Mouse (Mus musculus): Measurements from ENCODE around the gene Cgnl1.

Cgnl1 gene

GRCm38 (mm10) chr9:71726121-71726520 lies 45.3 kb downstream of the Cgnl1 start:
- in situ Hi-C loops (cut with MboI; ENCODE audit: low sequenced_read_pairs) = no loop called here

- in situ Hi-C loops (cut with MboI; ENCODE audit: low sequenced_read_pairs) = no loop called here
Measured at GRCm38 (mm10) chr9:71722366-71722765, 49.0 kb downstream of the Cgnl1 start.

DNA sequence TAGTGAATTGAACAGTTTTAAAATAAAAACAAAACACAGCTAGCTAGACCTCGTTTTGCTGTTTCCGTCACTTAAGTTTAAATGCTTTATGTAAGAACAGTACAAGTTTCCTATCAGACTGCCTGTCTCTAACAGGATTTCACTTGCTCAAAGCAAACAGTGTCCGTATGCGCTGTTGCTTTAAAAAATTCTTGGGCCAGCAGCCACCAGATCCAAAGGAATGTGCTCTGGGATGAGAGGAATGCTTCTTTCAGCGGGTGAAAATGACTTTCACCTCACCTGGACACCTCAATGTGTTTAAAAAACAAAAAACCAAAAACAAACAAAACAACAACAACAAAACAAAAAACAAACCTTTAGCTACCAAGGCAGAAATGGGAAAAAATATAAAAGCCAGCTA lies 54.4 kb downstream of the Cgnl1 start:
- in situ Hi-C loops (cut with MboI; ENCODE audit: low sequenced_read_pairs) = no loop called here

DNA sequence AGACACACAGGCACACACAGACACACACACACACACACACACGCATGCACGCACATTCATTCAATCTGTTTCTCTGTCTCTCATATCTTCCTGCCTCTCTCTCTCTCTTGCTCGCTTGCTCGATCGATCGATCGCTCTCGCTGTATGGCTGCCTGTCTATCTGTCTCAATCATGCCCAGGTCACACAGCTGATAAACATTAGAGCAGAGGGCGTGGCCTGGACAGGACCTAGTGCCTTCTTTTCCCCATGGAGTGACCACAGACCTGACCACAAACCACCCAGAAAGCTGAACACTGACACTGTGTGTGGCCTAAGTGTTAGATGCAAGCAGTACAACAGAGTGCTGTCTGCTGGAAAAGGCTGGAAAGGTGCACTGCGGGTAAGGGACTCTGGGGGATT lies 60.6 kb downstream of the Cgnl1 start:
- in situ Hi-C loops (cut with MboI; ENCODE audit: low sequenced_read_pairs) = no loop called here

GRCm38 (mm10) chr9:71709199-71709598 lies 62.2 kb downstream of the Cgnl1 start:
- in situ Hi-C loops (cut with MboI; ENCODE audit: low sequenced_read_pairs) = no loop called here

DNA sequence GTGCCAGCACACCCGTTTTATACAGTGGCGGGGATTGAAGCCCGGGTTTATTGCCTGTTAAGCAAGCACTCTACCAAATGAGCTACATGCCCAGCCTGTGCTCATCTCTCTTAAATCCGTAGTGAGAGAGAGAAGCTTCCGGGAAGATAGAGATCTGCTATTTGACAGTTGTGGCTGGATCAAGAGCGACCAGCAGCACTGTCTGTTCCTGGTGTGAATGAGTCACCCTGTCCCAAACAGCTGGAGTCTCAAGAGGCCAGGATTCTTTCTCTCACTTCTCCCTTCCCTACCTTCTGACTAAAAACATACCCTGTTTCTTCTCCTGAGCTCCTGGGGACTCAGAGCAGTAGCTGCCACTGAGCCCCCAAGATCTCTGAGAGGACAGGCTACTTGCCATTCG lies 63.4 kb downstream of the Cgnl1 start:
- in situ Hi-C loops (cut with MboI; ENCODE audit: low sequenced_read_pairs) = no loop called here

- in situ Hi-C loops (cut with MboI; ENCODE audit: low sequenced_read_pairs) = no loop called here
Measured at GRCm38 (mm10) chr9:71704332-71705014, 66.9 kb downstream of the Cgnl1 start.

GRCm38 (mm10) chr9:71699087-71699486 lies 72.3 kb downstream of the Cgnl1 start:
- in situ Hi-C loops (cut with MboI; ENCODE audit: low sequenced_read_pairs) = no loop called here

DNA sequence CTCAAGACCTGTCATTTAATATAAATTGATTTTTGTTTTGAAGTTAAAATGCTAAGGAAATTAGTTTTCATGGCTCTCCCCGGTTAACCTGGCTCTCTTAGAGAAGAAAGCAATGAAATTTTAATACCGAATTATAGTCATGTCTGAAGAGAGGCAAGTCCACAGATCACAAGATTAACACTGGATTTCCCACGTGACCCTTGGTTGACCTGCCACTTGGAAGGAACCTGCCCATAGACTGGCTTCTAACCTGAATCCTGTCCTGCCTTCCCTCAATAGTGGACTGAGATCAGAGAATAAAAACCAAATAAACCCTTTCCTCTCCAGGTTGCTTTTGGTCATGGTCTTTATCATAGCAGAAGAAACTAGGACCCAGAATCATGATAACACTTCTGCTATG lies 73.3 kb downstream of the Cgnl1 start:
- in situ Hi-C loops (cut with MboI; ENCODE audit: low sequenced_read_pairs) = no loop called here

DNA sequence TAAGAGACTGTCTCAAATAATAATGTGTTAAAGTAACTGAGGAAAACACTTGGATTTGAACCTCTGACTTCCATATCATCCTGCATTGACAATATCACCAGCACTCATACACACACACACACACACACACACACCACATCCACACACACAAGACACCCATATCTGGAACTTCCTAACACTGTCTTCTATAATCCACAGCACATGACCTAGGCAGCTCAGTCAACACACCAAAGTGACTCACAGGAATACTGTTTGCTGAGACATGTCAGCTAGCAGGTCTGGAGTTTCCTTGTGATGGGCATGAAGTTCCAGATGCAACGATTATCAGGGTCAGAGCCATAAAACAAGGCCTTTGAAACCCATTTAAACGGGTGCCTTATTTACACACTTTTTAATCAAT lies 74.2 kb downstream of the Cgnl1 start:
- in situ Hi-C loops (cut with MboI; ENCODE audit: low sequenced_read_pairs) = no loop called here

GRCm38 (mm10) chr9:71696762-71697161 lies 74.6 kb downstream of the Cgnl1 start:
- in situ Hi-C loops (cut with MboI; ENCODE audit: low sequenced_read_pairs) = no loop called here

DNA sequence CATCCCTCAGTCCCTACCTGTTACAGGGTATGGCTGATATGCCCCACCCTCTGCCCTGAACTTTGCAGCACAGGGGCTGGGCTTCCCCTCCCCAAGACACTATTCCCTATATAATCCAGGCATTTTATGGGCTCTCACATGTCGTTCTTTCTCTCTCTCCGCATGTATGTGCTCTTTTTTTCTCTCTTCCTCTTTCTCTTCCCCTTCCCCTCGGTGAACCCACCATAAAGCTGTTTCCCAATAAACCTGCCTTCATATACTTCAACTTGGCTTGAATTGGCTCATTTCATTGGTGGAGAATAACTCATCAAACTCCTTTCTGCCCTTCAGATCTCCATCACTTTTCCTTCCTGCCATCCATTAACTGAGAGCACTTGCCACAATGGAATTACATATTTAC lies 76.3 kb downstream of the Cgnl1 start:
- in situ Hi-C loops (cut with MboI; ENCODE audit: low sequenced_read_pairs) = no loop called here

DNA sequence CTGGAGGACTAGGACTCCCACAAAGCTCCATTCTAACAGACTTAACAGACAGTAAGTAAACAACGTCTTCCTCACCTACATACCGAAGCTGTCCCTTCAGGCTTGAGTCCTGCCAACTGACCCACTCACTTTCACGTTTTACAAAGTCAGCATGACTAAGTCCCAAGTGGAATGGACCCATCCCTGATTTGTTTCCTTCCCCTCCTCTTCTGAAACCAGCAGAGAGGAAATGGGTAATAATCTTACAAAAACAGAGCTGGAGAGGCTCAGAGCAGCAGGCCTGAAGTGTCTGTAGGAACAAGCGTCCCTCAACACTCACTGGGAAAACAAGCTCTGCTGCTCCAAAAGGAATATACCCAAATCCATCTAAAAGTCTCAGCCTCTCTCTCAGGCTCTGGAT lies 77.2 kb downstream of the Cgnl1 start:
- in situ Hi-C loops (cut with MboI; ENCODE audit: low sequenced_read_pairs) = no loop called here

DNA sequence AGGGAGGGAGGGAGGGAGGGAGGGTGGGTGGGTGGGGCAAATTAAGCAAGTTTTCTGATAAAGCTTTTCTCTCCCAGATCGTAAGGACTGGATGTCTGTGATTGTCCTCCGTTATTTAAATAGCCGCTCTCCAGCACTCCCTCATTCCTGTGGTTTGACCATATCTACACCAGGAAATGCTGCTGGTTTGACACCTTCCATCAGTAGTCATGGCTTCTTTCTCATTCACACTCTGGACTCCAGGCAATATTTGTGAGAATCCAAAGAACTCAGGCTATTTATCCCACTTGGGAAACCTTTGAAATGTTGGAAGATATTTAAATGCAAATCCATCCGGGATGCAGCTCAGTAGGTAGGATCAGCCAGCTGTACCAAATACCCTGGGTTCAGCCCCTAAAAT lies 77.6 kb downstream of the Cgnl1 start:
- in situ Hi-C loops (cut with MboI; ENCODE audit: low sequenced_read_pairs) = no loop called here

- in situ Hi-C loops (cut with MboI; ENCODE audit: low sequenced_read_pairs) = no loop called here
Measured at GRCm38 (mm10) chr9:71692165-71692564, 79.2 kb downstream of the Cgnl1 start.

- in situ Hi-C loops (cut with MboI; ENCODE audit: low sequenced_read_pairs) = no loop called here
Measured at GRCm38 (mm10) chr9:71689369-71690073, 81.9 kb downstream of the Cgnl1 start.

GRCm38 (mm10) chr9:71686463-71686862 lies 84.9 kb downstream of the Cgnl1 start:
- in situ Hi-C loops (cut with MboI; ENCODE audit: low sequenced_read_pairs) = no loop called here

DNA sequence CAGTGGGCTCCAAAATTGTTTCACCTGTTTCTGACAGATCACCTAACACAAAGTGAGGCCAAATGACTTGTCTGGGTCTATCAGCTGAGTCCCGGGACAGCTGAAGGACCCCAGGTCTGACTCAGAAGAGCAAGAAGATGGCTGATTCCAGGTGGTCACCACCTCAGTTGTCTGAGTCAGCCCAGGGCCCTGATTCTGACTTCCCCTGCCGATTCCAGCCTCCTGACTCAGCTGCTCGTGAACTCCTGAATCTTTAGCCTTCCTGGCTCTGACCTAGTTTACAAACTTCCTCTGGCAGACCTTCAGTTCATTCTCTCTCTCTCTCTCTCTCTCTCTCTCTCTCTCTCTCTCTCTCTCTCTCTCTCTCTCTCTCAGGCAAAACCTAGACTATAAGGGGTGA lies 86.6 kb downstream of the Cgnl1 start:
- in situ Hi-C loops (cut with MboI; ENCODE audit: low sequenced_read_pairs) = no loop called here

DNA sequence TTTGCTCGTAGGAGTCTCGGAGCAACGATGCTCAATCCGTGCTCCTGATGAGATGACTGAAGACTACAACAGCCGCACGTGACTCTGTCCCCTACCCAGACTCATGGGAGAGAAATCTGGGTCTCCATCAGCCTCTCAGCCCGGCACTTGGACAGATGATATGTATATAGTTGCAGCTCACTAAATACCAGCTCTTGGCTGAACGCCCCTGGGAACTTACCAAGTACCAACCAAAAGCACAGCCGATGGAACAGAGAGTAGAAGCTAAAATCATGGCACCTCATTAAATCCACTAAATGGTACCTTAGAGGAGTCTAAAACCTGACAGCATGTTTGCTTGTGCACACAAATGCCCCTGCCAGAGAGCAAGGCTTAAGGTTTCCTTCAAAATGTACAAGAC lies 91.0 kb downstream of the Cgnl1 start:
- in situ Hi-C loops (cut with MboI; ENCODE audit: low sequenced_read_pairs) = no loop called here

DNA sequence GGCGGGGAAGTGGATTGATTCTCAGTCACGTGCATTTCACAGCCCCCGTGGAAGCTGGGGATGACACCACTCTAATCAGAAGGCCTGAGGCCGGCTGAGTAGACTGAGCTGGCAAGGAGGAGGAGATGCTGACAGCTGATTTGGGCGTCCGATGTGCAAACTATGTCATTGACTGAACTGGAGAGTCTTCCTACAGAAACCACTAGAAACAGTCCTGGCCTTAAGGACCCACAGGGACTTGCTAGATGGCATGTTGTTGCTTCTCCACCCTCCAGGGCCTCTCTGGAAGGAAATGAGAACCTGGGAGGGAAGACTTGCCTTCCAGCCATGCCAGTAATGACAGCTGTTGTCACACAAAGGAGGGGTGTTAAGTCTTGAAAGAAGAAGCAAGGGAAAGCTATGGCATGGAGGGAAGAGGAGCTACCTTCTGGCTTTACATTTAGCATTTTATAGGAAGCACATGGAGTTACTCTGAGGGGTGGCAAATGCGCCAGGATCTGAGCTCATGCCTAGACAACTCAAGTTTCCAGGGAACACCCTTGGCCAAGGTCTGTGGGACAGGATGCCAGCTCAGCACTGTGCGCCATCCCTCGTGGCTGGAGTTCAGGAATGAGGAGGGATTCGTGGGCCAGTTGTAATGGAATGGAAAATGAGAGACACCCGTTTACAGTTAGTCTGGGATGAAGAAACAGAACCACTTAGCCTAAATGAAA lies 92.1 kb downstream of the Cgnl1 start:
- in situ Hi-C loops (cut with MboI; ENCODE audit: low sequenced_read_pairs) = no loop called here

DNA sequence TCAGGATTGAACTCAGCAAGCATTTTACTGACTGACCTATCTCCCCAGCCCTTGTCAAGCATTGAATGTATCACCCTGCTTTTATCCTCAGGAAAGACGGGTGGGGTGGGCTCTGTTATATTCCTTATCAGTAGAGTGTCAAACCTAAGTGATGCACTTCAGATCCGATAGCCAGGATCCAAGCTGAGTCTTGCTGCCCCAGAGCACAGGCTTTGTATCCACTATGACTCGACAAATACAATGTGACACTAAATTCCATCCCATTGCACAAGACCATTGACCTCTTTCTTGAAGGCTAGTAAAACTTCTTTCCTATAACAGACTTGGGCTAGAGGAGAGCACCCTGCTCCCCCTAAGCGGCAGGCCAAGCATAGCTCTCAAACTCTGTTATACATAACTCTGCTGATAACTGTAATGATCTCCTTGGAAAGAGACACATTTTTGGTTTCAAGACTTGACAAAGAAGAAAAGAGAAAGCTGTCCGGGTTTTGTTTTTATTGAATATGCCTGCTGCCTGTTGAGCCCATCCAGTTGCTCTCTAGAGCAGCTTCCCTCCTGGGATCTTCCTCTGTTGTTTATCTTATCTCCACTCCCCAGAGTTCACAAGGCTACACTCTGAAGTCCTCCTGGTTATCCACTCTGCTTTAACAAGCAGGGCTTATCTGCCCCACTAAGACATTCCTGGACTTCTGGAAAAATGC lies 94.3 kb downstream of the Cgnl1 start:
- in situ Hi-C loops (cut with MboI; ENCODE audit: low sequenced_read_pairs) = no loop called here

All from CH12F3 (cell line).